Mouse (Mus musculus) megakaryocyte, embryonic 14.5 days (primary cell): ENCODE measurements around the gene Dglucy.

Experiments
- FLI1 ChIP-seq: IDR thresholded peaks from 2 replicates; pipeline ENCODE4 v1.6.1; 2012; ENCODE audit warnings: low read length, inconsistent platforms, mixed read lengths
- GATA1 ChIP-seq: IDR thresholded peaks from 3 replicates; pipeline ENCODE4 v1.6.1; 2012; ENCODE audit warnings: mixed read lengths, low read length, inconsistent platforms, borderline replicate concordance

GRCm38 (mm10) chr12:100807280-100807679, 28.4 kb downstream of the Dglucy start:
- TF ChIP-seq GATA1 (no peak), FLI1 (no peak)
